Mouse (Mus musculus): Measurements from ENCODE around the gene Rps6ka2.

- TF ChIP-seq CTCF (IDR thresholded peaks at IDR 0.05; ENCODE audit: borderline replicate concordance, insufficient read depth, low read length): no peak
- TF ChIP-seq POLR2A (IDR thresholded peaks at IDR 0.05; ENCODE audit: low read depth, low read length): no peak
These were observed 62.5 kb downstream of the Rps6ka2 start for GRCm38 (mm10) chr17:7232400-7232799.
